18 mouse cellular contexts compared by ENCODE assay signal in the genomic region with DNA sequence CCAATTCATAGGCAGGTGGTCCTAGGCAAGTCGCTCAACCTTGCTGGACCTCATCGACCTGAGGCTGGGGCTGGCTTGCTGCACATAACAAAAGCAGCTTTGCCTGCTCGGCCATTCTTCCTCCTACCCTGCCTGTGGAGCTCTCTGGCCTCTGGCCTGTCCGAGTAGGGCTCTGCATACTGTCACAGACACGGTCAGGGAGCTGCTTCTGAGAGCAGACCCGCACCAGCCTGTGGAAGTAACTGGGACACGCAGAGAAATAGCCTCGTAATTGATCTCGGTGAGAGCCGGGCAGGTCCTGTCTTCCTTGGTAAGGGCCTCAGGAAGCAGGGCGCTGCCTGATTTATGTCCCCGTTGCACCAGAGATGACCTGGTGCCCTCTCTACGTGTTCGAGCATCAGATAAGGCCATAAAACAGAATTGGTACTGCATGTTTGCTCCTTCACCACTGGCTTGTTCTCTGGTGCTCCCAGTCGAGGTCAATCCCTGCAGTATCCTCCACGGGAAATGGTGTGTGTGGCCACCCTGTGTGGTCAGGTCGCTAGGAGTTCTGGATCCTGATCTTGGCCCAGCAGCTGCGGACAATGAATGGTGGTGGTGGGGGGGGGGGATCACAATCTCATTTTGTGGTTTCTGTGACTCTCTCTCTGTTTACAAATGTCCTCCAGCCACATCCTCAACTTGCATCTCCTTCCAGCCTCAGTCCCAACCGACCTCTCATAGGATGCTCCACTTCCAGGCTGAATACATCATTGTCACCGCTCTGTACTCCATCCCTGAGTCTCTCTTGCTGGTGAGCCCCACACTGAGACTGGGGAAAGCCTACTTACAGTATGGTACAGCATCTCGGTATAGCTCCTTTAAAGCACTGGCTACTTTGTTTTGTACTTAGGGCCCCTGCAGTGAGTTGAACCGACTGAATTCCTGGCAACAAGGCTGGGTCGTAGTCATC. TPM values are rescaled to one million over a fixed set of nuclear protein-coding genes. Genes with fewer than 3 reads are reported as not detected.
A peak's percentile ranks its signal among the peaks of the same experiment; 100 is the strongest.
DNase-seq lines count a peak whose midpoint lies in the region; ATAC-seq and TF ChIP-seq lines count a peak whose summit lies in the region.
"Had no signal": no experiment of that assay in that cellular context is flagged by ENCODE, and none has a peak within 500 bp of the region (broad histone marks: within the 10 kb centered on the region; RNA-seq: fewer than 3 reads in every experiment).

No protein-coding gene starts in this region.

- TF ChIP-seq EP300 in lung, postnatal 0 days (IDR thresholded peaks at IDR 0.05) = no peak

- peaks cover 46% of the 10 kb centered on the region for H3K4me1 ChIP-seq in forebrain, embryonic 10.5 days
- H3K4me1 ChIP-seq in forebrain, embryonic 16.5 days (replicated peaks; ENCODE audit: control insufficient read depth, insufficient read depth, low read length) = no peaks in the 10 kb centered on the region
- H3K4me1 ChIP-seq in lung, embryonic 14.5 days (ENCODE audit: insufficient read depth) = peaks cover 38% of the 10 kb centered on the region; the same call in 1 of the 2 replicates
- H3K4me1 ChIP-seq in lung, postnatal 0 days (ENCODE audit: insufficient read depth, low read depth, low read length) = peaks cover 6% of the 10 kb centered on the region; the same call in 1 of the 2 replicates

- ATAC-seq in forebrain, embryonic 16.5 days = no peak
- peak; percentile 59; the same call in 1 of the 2 replicates for ATAC-seq in lung, embryonic 14.5 days (ENCODE audit: insufficient read depth)
- ATAC-seq in lung, postnatal 0 days = no peak

- no peaks in the 10 kb centered on the region for H3K9me3 ChIP-seq in forebrain, embryonic 10.5 days
- H3K9me3 ChIP-seq in forebrain, embryonic 16.5 days (ENCODE audit: control insufficient read depth, low read length) = no peaks in the 10 kb centered on the region
- H3K9me3 ChIP-seq in lung, embryonic 14.5 days (ENCODE audit: low read depth, low read length) = no peaks in the 10 kb centered on the region
- no peaks in the 10 kb centered on the region for H3K9me3 ChIP-seq in lung, postnatal 0 days (ENCODE audit: low read length)
- H3K9me3 ChIP-seq: embryonic facial prominence, embryonic 13.5 days; forebrain, embryonic 12.5 days had no signal

- no peak overlapping the region for H3K4me2 ChIP-seq in forebrain, embryonic 16.5 days (ENCODE audit: low read length)
- H3K4me2 ChIP-seq in lung, embryonic 14.5 days = no peak overlapping the region
- no peak overlapping the region for H3K4me2 ChIP-seq in lung, postnatal 0 days (replicated peaks; ENCODE audit: low read depth, low read length)
- H3K4me2 ChIP-seq: embryonic facial prominence, embryonic 13.5 days; forebrain, embryonic 12.5 days had no signal

- no peaks in the 10 kb centered on the region for H3K36me3 ChIP-seq in forebrain, embryonic 10.5 days (replicated peaks)
- H3K36me3 ChIP-seq in forebrain, embryonic 16.5 days (ENCODE audit: control insufficient read depth, insufficient read depth) = no peaks in the 10 kb centered on the region
- H3K36me3 ChIP-seq in lung, embryonic 14.5 days (ENCODE audit: insufficient read depth) = no peaks in the 10 kb centered on the region
- no peaks in the 10 kb centered on the region for H3K36me3 ChIP-seq in lung, postnatal 0 days (ENCODE audit: insufficient read depth, low read length)
- H3K36me3 ChIP-seq: embryonic facial prominence, embryonic 13.5 days; forebrain, embryonic 12.5 days had no signal

- H3K27me3 ChIP-seq in forebrain, embryonic 10.5 days (ENCODE audit: poor library complexity, severe bottlenecking) = no peaks in the 10 kb centered on the region
- no peaks in the 10 kb centered on the region for H3K27me3 ChIP-seq in forebrain, embryonic 16.5 days (replicated peaks; ENCODE audit: control insufficient read depth, insufficient read depth, low read length)
- no peaks in the 10 kb centered on the region for H3K27me3 ChIP-seq in lung, embryonic 14.5 days (ENCODE audit: insufficient read depth, low read length)
- no peaks in the 10 kb centered on the region for H3K27me3 ChIP-seq in lung, postnatal 0 days (replicated peaks; ENCODE audit: insufficient read depth, low read length)
- H3K27me3 ChIP-seq: embryonic facial prominence, embryonic 13.5 days; forebrain, embryonic 12.5 days had no signal

- H3K27ac ChIP-seq in forebrain, embryonic 10.5 days = peak overlapping the region; percentile 59; the same call in 1 of the 2 replicates
- H3K27ac ChIP-seq in forebrain, embryonic 16.5 days (ENCODE audit: low read length) = no peak overlapping the region
- H3K27ac ChIP-seq in lung, embryonic 14.5 days (ENCODE audit: low read depth) = peak overlapping the region; percentile 55
- no peak overlapping the region for H3K27ac ChIP-seq in lung, postnatal 0 days (ENCODE audit: low read length)
- H3K27ac ChIP-seq: embryonic facial prominence, embryonic 13.5 days; forebrain, embryonic 12.5 days; heart, adult 2 months had no signal

- WGBS in forebrain, embryonic 10.5 days = 67% methylated on average over 23 of the region's 23 CpGs
- WGBS in forebrain, embryonic 16.5 days = 67% methylated on average over 23 of the region's 23 CpGs
- WGBS in lung, embryonic 14.5 days = 32% methylated on average over 23 of the region's 23 CpGs
- WGBS in lung, postnatal 0 days = 37% methylated on average over 23 of the region's 23 CpGs

- no peak for DNase-seq in forebrain, embryonic 10.5 days (ENCODE audit: extremely low spot score, low spot score)
- DNase-seq in lung, embryonic 14.5 days = peak; percentile 68
- DNase-seq in lung, postnatal 0 days (ENCODE audit: low spot score) = no peak
- DNase-seq in embryo, embryonic 9.5 days (ENCODE audit: extremely low spot score) = peak; percentile 58
- DNase-seq in neural tube, embryonic 10.5 days (ENCODE audit: extremely low spot score, low spot score) = peak; percentile 42
- DNase-seq in testis, postnatal 10 days (ENCODE audit: low spot score) = no peak
- no peak for DNase-seq in cerebellum, postnatal 10 days
- DNase-seq: adrenal gland, postnatal 10 days; cerebellum, adult 9-10 months; heart, adult 2 months; heart, postnatal 4 days; kidney, adult 9 months; layer of hippocampus, adult 9-11 months; left cerebral cortex, postnatal 4 days; thymus, postnatal 4 days had no signal

- TF ChIP-seq CTCF in lung, embryonic 14.5 days (IDR thresholded peaks at IDR 0.05; ENCODE audit: low read depth) = no peak
- no peak for TF ChIP-seq CTCF in lung, postnatal 0 days (IDR thresholded peaks at IDR 0.05)

- no peak overlapping the region for H3K9ac ChIP-seq in forebrain, embryonic 16.5 days (replicated peaks; ENCODE audit: low read depth, low read length)
- 0 out of 2 replicates have a peak overlapping the region, but pooled peaks have one; percentile 7 for H3K9ac ChIP-seq in lung, embryonic 14.5 days
- H3K9ac ChIP-seq in lung, postnatal 0 days (replicated peaks; ENCODE audit: low read depth) = no peak overlapping the region
- H3K9ac ChIP-seq: embryonic facial prominence, embryonic 13.5 days; forebrain, embryonic 12.5 days had no signal

- no peak overlapping the region for H3K4me3 ChIP-seq in forebrain, embryonic 10.5 days
- no peak overlapping the region for H3K4me3 ChIP-seq in forebrain, embryonic 16.5 days (replicated peaks; ENCODE audit: low read length)
- no peak overlapping the region for H3K4me3 ChIP-seq in lung, embryonic 14.5 days (ENCODE audit: low read depth, low read length)
- H3K4me3 ChIP-seq in lung, postnatal 0 days (ENCODE audit: low read depth, low read length) = no peak overlapping the region
- H3K4me3 ChIP-seq: embryonic facial prominence, embryonic 13.5 days; forebrain, embryonic 12.5 days; heart, adult 2 months had no signal

RNA-seq across cellular contexts. Expression of gene Phc2, which starts 12.5 kb away (rescaled TPM):
- polyA plus RNA-seq in forebrain, embryonic 10.5 days (2016; fragmentation: Nextera tagmentation; extraction: Ambion mirVana) = 23.3 and 23.4 TPM in 2 replicates
- 33.2 and 34.9 TPM in 2 replicates for polyA plus RNA-seq in forebrain, embryonic 16.5 days (2015; fragmentation: Nextera tagmentation; extraction: Ambion mirVana)
- polyA plus RNA-seq in lung, embryonic 14.5 days (2014; fragmentation: Nextera tagmentation; extraction: Ambion mirVana) = 99.0 and 107 TPM in 2 replicates
- 53.6 and 56.3 TPM in 2 replicates for polyA plus RNA-seq in lung, postnatal 0 days (2015; fragmentation: Nextera tagmentation; extraction: Ambion mirVana)

RNA-seq across cellular contexts. Expression of gene Tlr12, which starts 23.6 kb away (rescaled TPM):
- polyA plus RNA-seq in forebrain, embryonic 10.5 days (2016; fragmentation: Nextera tagmentation; extraction: Ambion mirVana) = 0.63 and 1.0 TPM in 2 replicates
- polyA plus RNA-seq in forebrain, embryonic 16.5 days (2015; fragmentation: Nextera tagmentation; extraction: Ambion mirVana) = 1.6 and 3.0 TPM in 2 replicates
- 0.26 and 0.30 TPM in 2 replicates for polyA plus RNA-seq in lung, embryonic 14.5 days (2014; fragmentation: Nextera tagmentation; extraction: Ambion mirVana)
- 2.2 and 3.0 TPM in 2 replicates for polyA plus RNA-seq in lung, postnatal 0 days (2015; fragmentation: Nextera tagmentation; extraction: Ambion mirVana)

RNA-seq across cellular contexts. Expression of gene Zscan20, which starts 32.1 kb away (rescaled TPM):
- polyA plus RNA-seq in forebrain, embryonic 10.5 days (2016; fragmentation: Nextera tagmentation; extraction: Ambion mirVana) = 6.3 and 7.0 TPM in 2 replicates
- polyA plus RNA-seq in forebrain, embryonic 16.5 days (2015; fragmentation: Nextera tagmentation; extraction: Ambion mirVana) = 5.8 and 7.6 TPM in 2 replicates
- 3.5 and 4.0 TPM in 2 replicates for polyA plus RNA-seq in lung, embryonic 14.5 days (2014; fragmentation: Nextera tagmentation; extraction: Ambion mirVana)
- 1.1 and 1.5 TPM in 2 replicates for polyA plus RNA-seq in lung, postnatal 0 days (2015; fragmentation: Nextera tagmentation; extraction: Ambion mirVana)

Comparison
In these comparisons a context has a peak if more than half of its experiments do, and no peak if none do; other contexts are left out.
1. DNase-seq: peak in lung, embryonic 14.5 days (single experiment), embryo, embryonic 9.5 days (single experiment) and neural tube, embryonic 10.5 days (single experiment); none in forebrain, embryonic 10.5 days (single experiment), lung, postnatal 0 days (single experiment), testis, postnatal 10 days (single experiment) and cerebellum, postnatal 10 days (0 of 2).
2. H3K27ac ChIP-seq: peak in forebrain, embryonic 10.5 days (single experiment) and lung, embryonic 14.5 days (single experiment); none in forebrain, embryonic 16.5 days (single experiment) and lung, postnatal 0 days (single experiment).